13 mouse cellular contexts compared by ENCODE assay signal in the genomic region with DNA sequence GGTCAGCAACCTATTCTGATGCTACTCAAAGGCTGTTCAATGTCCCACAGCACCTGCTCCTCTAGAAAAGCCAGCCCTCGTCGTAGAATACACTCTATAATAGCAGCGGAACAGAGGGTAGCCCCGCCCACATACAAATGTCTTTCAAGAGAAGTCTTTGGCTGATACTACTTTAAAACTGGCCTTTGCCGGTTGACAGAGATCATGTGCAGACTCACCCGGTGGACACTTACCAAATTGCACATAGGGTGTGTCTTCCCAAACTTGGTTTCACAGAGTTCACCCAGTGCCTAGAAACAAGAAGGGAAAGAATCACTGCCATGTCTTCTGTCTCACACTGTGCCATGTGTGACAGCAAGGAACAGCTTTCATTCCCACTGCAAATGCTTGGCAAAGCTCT.
"Had no signal": no experiment of that assay in that cellular context is flagged by ENCODE, and none has a peak within 500 bp of the region (broad histone marks: within the 10 kb centered on the region; RNA-seq: fewer than 3 reads in every experiment).

No protein-coding gene starts in this region.

- H3K4me2 ChIP-seq: kidney, embryonic 15.5 days; liver, embryonic 11.5 days; liver, embryonic 15.5 days; lung, embryonic 15.5 days; neural tube, embryonic 12.5 days had no signal

- H3K9ac ChIP-seq: kidney, embryonic 15.5 days; liver, embryonic 15.5 days; lung, embryonic 15.5 days; neural tube, embryonic 12.5 days had no signal

- H3K4me1 ChIP-seq: liver, embryonic 15.5 days; lung, embryonic 15.5 days; neural tube, embryonic 12.5 days had no signal

- H3K27ac ChIP-seq: kidney, embryonic 15.5 days; left cerebral cortex, adult 2 months; limb, embryonic 10.5 days; liver, embryonic 15.5 days; lung, embryonic 15.5 days; macrophage; neural tube, embryonic 12.5 days; stomach, postnatal 0 days had no signal

- H3K9me3 ChIP-seq: kidney, embryonic 15.5 days; limb, embryonic 10.5 days; liver, embryonic 15.5 days; lung, embryonic 15.5 days; neural tube, embryonic 12.5 days had no signal

- H3K4me3 ChIP-seq: kidney, embryonic 15.5 days; left cerebral cortex, adult 2 months; limb, embryonic 10.5 days; liver, embryonic 15.5 days; lung, embryonic 15.5 days; neural tube, embryonic 12.5 days had no signal

- DNase-seq: kidney, postnatal 14 days; lung, postnatal 14 days; midbrain, embryonic 14.5 days; thymus, postnatal 25 days had no signal

- H3K27me3 ChIP-seq: kidney, embryonic 15.5 days; liver, embryonic 15.5 days; lung, embryonic 15.5 days; neural tube, embryonic 12.5 days had no signal
